Mouse (Mus musculus) bone marrow, adult 2 months (tissue): ENCODE results near the gene Tmub1.

Experiments
- CTCF ChIP-seq: fragments of 200-500 bp; IDR thresholded peaks from 2 replicates; pipeline ENCODE4 v1.5.1; 2011; ENCODE audit warnings: low read length, control low read depth; ENCODE audit not compliant: control insufficient read depth, insufficient read depth
- POLR2A ChIP-seq: fragments of 200-500 bp; IDR thresholded peaks from 2 replicates; pipeline ENCODE4 v1.6.1; 2011; ENCODE audit warnings: low read depth, mild to moderate bottlenecking, control low read depth, low read length, borderline replicate concordance; ENCODE audit not compliant: control insufficient read depth

DNA sequence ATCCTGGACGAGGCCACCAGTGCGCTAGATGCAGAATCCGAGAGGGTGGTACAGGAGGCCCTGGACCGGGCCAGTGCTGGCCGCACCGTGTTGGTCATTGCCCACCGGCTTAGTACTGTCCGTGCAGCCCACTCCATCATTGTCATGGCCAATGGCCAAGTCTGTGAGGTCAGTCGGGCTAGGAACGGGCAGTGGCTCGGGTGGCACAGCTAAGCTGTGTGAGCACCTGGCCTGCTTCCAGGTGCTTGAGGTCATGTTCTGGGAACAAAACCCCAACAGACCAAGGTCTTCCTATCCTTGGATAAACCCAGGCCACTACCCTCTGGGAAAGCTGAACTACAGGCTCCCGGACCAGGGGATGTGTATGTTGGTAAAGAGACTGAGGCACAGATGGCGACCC, 39.0 kb downstream of the Tmub1 start:
- TF ChIP-seq CTCF: no peak
- TF ChIP-seq POLR2A: no peak
